Mouse (Mus musculus) cerebellum, postnatal 10 days (tissue): Measurements from ENCODE around the gene Baiap3.

Experiments
- DNase-seq, 2 experiments: peaks; one replicate each; pipeline ENCODE4 v3.0.0; 2021; ENCODE audit warnings: mixed read lengths in 2 of 2

Gene Baiap3

DNA sequence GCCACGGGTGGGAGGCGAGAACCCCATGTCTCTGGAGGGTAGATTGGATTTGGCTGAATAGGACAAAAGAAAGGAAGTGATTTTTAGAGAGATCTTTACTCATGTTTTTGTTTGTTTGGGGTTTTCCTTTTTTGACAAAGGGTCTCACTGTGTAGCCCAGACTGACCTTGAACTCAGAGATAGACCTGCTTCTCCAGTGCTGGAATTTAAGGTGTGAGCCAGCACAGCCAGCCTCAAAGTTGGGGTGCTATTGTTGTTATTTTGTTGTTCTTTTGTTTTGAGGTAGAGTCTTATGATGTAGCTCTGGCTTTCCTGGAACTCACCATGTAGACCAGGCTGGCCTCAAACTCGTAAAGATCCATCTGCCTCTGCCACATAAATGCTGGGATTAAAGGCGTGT, 53.8 kb downstream of the Baiap3 start:
- DNase-seq = no peak
